Mouse (Mus musculus): ENCODE results near the gene Odf2. TPM values are rescaled to one million over a fixed set of nuclear protein-coding genes. Genes with fewer than 3 reads are reported as not detected.

Gene Odf2
- polyA plus RNA-seq (2014; fragmentation: Illumina TruSeq; extraction: RNeasy Lipid Tissue Mini Kit (QIAGEN cat#74804); ENCODE audit: low replicate concordance) = 2.7 TPM

DNA sequence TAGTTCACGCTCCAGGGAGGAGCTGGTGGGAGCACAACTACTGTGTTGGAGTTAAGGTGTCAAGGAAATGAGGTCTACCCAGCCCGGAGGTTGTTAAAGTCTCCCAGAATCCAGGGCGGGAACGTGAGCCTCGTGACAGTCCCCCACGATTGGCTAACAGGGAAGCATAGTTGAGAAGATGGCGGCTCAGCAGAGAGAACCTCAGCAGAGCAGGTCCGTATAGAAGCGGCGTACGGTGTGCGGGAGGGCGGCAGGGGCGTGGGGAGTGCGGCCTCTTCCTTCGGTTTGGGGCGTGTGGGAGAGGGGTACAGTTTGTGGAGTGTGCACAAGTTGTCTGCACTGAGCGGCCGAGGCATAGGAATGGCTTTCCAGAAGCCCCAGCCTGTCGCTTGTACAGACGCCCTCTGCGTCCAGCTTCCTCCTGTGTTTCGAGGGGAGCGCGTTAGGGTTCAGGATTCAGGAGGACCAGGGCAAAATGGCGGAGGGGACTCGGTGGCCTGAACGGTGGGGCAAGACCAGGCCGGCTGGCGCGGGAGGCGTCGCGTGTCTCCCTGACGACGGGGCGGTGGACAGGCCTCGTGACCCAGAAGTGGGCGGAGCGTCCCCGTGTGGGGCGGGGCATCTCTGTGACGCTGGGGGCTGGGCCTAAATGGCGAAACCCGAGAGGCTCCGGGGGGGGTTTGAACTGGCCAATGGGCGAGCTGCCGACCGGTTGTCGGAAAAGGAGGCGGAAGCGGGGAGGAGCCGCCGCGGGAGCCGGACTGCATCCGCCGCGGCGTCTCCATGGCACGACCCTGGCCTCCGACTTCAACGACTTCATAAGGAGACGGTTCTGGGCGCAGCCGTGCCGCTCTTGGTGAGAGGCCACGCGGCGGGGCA, at the start of gene Odf2:
Gene Odf2 (plus strand): TSS at position 156 of the 879 bp plus-strand sequence.

DNA sequence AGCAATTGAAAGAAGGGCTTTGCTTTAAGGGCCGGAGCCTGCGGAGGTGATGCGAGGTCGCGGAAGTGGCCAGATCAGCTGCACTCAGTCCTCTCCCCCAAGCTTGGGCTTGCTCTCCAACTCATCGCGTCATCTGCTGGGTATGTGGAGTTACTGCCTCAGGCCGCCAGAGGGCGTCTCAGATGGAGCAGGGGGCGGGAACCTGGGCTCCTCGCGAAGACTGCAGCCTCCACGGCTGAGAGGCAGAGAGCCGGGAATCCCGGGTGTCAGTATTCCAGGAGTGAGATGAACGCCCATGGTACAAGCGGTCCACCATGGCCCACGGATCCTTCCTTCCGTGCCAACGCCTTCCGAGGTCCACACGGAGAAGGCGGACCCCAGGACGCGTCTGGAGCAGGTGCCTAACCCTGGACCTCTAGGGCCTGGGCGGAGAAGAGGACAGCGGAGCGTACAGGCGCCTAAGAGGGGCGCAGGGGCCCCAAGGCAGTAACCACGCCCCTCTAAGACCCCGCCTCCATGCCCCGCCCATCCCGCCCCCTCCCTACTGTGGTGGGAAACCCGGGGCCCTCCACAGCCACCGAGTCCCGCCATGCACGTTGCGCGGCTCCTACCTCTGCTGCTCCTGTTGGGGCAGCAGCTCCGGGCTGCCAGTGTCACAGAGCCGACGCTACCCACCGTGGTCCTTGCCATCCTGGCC, 19.9 kb upstream of the Odf2 start, which contains the start of gene Cercam:
Gene Cercam (plus strand): TSS at position 216 of the 697 bp plus-strand sequence.

DNA sequence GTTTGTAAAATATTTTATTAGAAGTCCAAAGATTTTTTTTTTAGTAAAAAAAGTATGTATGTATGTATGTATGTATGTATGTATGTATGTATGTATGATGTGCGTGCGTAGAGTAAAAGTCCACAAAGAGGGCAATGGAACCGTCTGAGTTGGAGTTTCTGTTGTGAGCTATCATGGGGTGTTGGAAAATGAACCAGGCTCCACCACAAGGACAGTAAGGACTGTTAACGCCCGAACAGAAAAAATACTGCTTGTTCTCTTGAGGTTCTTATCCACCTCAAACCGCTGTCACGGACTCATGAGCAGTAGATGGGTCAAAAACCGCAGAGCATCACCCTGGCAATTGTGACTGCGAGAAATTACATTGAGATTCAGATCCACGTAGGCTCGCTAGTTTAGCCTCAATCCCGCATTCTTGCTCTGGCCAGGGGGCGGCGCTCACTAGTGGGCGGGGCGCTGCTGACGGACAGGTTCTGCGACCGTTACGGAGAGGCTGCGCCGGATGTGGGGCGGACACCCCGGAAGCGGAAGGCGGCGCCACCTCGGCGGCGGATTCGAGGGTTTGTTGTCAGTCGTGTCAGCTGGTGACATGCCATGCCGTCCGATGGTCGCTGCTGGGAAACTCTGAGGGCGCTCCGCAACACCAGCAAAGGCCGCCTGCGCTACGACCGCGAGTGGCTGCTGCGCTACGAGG, 46.0 kb downstream of the Odf2 start, which contains the start of gene Gle1:
Gene Gle1 (plus strand): TSS at position 521 of the 694 bp plus-strand sequence.

DNA sequence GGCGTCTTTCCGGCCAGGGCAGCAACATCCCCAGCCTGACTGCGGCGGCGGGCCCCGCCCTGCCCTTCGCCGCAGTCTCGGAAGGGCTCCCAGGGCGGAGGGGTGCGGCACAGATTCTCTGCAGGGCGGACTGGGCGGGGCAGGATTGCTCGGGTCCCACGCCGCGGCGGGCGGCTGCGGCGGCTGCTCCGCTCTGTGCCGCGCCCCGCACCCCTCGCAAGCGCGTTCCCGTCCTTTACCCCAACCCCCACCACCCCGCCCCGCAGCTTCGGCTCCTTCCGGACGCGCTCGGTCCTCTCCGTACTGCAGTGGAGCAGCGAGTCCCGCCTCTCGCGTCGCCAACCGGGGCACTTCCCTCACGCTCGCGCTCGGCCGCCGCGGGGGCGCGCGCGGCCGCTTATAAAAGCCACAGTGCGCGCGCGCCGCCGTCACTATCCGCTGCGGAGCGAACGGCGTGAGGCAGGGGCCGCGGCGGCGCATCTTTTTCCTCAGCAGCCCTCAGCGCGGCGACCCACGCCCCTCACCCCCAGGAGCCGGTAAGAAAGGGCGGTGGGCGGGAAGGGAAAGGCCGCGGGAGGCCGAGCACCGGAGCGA, 76.3 kb downstream of the Odf2 start, which contains the start of gene Sptan1:
Gene Sptan1 (plus strand): TSS at position 311 of the 594 bp plus-strand sequence.

Other genes starting within 250 kb of the Odf2 start
- not detected for gene Gm13420, start 137.5 kb upstream of the Odf2 start, polyA plus RNA-seq (2014; fragmentation: Illumina TruSeq; extraction: RNeasy Lipid Tissue Mini Kit (QIAGEN cat#74804); ENCODE audit: low replicate concordance)
- not detected for gene Gm13547, start 129.9 kb upstream of the Odf2 start, polyA plus RNA-seq (2014; fragmentation: Illumina TruSeq; extraction: RNeasy Lipid Tissue Mini Kit (QIAGEN cat#74804); ENCODE audit: low replicate concordance)
- gene Coq4, start 101.7 kb upstream of the Odf2 start, polyA plus RNA-seq (2014; fragmentation: Illumina TruSeq; extraction: RNeasy Lipid Tissue Mini Kit (QIAGEN cat#74804); ENCODE audit: low replicate concordance) = 7.5 TPM
- gene Trub2, start 100.7 kb upstream of the Odf2 start, polyA plus RNA-seq (2014; fragmentation: Illumina TruSeq; extraction: RNeasy Lipid Tissue Mini Kit (QIAGEN cat#74804); ENCODE audit: low replicate concordance) = 7.9 TPM
- 13.1 TPM for gene Slc27a4, start 86.6 kb upstream of the Odf2 start, polyA plus RNA-seq (2014; fragmentation: Illumina TruSeq; extraction: RNeasy Lipid Tissue Mini Kit (QIAGEN cat#74804); ENCODE audit: low replicate concordance)
- 2.3 TPM for gene Urm1, start 69.1 kb upstream of the Odf2 start, polyA plus RNA-seq (2014; fragmentation: Illumina TruSeq; extraction: RNeasy Lipid Tissue Mini Kit (QIAGEN cat#74804); ENCODE audit: low replicate concordance)
- gene Cercam, start 20.1 kb upstream of the Odf2 start, polyA plus RNA-seq (2014; fragmentation: Illumina TruSeq; extraction: RNeasy Lipid Tissue Mini Kit (QIAGEN cat#74804); ENCODE audit: low replicate concordance) = 0.19 TPM
- 5.7 TPM for gene Gle1, start 46.2 kb downstream of the Odf2 start, polyA plus RNA-seq (2014; fragmentation: Illumina TruSeq; extraction: RNeasy Lipid Tissue Mini Kit (QIAGEN cat#74804); ENCODE audit: low replicate concordance)
- gene Sptan1, start 76.3 kb downstream of the Odf2 start, polyA plus RNA-seq (2014; fragmentation: Illumina TruSeq; extraction: RNeasy Lipid Tissue Mini Kit (QIAGEN cat#74804); ENCODE audit: low replicate concordance) = 28.2 TPM
- not detected for gene Wdr34, start 159.7 kb downstream of the Odf2 start, polyA plus RNA-seq (2014; fragmentation: Illumina TruSeq; extraction: RNeasy Lipid Tissue Mini Kit (QIAGEN cat#74804); ENCODE audit: low replicate concordance)
- gene Set, start 168.2 kb downstream of the Odf2 start, polyA plus RNA-seq (2014; fragmentation: Illumina TruSeq; extraction: RNeasy Lipid Tissue Mini Kit (QIAGEN cat#74804); ENCODE audit: low replicate concordance) = 219 TPM
- not detected for gene Pkn3, start 188.5 kb downstream of the Odf2 start, polyA plus RNA-seq (2014; fragmentation: Illumina TruSeq; extraction: RNeasy Lipid Tissue Mini Kit (QIAGEN cat#74804); ENCODE audit: low replicate concordance)
- gene Zdhhc12, start 204.4 kb downstream of the Odf2 start, polyA plus RNA-seq (2014; fragmentation: Illumina TruSeq; extraction: RNeasy Lipid Tissue Mini Kit (QIAGEN cat#74804); ENCODE audit: low replicate concordance) = 3.9 TPM
- 2.1 TPM for gene Zer1, start 235.4 kb downstream of the Odf2 start, polyA plus RNA-seq (2014; fragmentation: Illumina TruSeq; extraction: RNeasy Lipid Tissue Mini Kit (QIAGEN cat#74804); ENCODE audit: low replicate concordance)
- gene Tbc1d13, start 244.5 kb downstream of the Odf2 start, polyA plus RNA-seq (2014; fragmentation: Illumina TruSeq; extraction: RNeasy Lipid Tissue Mini Kit (QIAGEN cat#74804); ENCODE audit: low replicate concordance) = 10.1 TPM

Measured in small intestine, adult 10 weeks (tissue).